Mouse (Mus musculus) heart, adult 18-20 months (tissue): ENCODE data around the gene Msantd2. TPM values are rescaled to one million over a fixed set of nuclear protein-coding genes. Genes with fewer than 3 reads are reported as not detected.

Source experiments
- DNase-seq, 2 experiments: peaks; one replicate each; pipeline ENCODE4 v3.0.0; 2021 to 2022; ENCODE audit warnings: mixed read lengths in 1 of 2
- long read RNA-seq, 2 experiments: library from polyadenylated mRNA; stranded (forward); transcript quantifications; one replicate each; pipeline ENCODE4 v2.0.0; 2021
- total RNA-seq, 2 experiments: library from RNA; stranded (reverse); gene quantifications; 2 replicates each; pipeline ENCODE4 v1.2.3; 2021

The Msantd2 gene
- total RNA-seq = 1 to 10 TPM; 5.9 to 7.9 TPM
- long read RNA-seq, experiment 1, partial matches to known transcripts = 0 of 1 reads
- long read RNA-seq, experiment 1, other reads (novel, unspliced or antisense) = 1 of 1 reads
- long read RNA-seq, experiment 2 = 0 reads

DNA sequence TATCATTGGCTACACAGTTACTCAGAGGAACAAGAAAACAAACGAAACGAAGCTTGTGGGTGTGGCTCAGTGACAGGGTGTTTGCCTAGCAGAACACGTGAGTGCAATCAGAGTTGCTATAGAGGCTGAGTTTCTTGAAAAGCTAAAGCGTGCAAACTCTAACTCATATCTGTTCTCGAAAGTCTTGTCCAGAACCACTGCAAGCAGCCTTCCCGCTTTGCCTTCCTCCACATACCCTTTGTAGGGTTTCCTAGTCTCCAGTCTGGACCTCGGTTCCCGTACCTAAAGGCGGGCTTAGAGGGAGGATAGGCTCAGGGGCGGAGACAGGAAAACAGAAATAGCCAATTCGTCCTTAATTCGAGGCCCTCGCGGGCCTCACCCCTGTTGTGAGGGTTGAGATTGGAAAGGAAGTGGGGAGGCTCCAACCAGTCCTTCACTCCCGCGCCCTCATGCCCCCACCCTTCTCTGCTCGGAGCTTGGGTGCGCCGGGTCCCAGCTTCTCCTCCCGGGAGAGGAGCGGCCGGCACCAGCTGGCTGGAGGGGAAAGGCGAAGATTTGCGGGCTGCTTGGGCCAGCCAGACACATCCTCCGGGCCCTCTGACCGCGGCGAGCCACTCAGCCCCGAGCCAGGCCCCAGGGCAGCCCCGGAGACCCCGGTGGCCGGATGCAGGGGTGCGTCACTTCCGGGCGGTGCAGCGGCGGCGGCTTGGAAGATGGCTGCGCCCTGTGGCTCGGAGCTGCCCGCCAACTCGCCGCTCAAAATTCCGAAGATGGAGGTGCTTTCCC lies at the start of gene Msantd2:
Gene Msantd2 (plus strand): TSS at position 709 of the 786 bp plus-strand sequence.
- DNase-seq = peak; percentile 93 to 94

DNA sequence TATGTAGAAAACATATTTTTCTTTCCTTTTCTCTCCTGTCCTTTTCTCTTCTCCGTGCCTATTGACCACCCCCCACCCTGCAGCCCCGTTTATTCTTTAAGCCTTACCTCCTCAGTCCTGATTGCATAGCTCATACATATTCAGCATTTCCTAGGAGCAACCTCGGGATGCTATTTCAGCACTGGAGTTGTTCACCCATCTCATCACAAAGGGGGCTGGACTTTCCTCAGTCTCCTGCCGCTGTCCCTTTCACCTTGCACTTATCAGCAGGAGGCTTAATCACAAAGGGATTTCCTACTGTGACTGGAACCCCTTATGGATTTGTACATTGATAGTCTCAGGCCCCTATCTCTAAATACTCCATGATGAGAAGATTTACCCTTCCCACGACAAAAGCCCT lies 36.7 kb upstream of the Msantd2 start:
- no peak for DNase-seq

DNA sequence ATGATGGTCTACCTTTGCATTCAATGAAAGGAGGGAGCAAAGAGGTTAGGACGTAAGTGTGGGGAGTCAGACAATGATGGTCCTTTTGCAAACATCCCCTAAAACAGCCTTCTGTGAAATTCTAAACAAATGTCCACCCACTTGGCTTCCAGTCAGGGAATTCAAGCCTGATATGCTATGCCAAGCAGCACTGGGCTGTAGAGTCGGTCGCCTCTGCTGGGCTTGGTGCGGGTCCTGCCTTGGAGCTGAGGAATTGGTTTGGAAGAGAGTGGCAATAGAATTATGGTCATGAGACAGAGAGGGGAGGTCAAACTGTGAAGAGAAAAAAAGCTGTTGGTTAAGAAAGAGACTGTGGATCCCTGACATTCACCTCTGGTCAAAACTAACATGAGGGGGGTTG lies 35.8 kb upstream of the Msantd2 start:
- no peak for DNase-seq

DNA sequence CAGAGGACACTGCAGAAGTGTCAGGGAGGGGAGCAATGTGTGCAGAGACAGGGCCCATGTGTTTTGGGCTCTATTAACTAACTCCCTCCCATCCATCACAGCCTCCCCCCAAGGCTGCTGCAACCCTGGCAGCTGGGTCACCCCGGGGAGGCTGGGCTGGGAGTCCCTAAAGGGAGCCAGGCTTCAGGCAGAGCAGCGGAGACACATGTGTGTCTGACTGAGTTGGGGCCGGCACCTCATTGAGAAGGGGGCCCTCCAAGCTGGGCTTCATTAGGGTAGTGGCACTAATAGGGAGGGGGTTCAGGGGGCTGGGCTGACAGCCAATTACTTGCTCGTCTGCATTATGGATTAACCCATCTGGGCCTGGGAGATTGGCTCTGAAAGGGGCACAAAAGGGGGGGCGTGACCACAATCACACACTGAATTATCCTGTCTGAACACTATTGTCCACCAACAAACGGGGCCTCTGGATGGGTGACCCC lies 35.1 kb upstream of the Msantd2 start:
- DNase-seq = no peak

DNA sequence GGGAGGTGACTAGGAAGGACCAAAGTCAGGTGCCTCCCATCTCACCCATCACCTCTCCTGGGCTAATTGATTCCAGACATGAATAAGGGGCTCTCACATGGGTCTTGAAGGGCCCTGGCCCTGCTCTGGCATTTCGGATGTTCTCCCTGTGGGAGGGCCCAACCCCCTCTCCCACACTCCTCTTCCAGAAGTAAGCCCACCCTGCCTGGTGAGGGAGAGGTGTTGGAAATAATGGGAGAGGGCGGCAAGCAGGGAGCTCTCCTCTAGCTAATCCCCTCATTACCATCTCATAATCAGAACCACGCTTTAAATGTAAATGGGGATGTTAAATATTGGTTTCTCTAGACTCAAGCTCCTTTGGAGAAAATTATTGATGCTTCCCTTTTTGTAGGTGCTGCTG lies 34.1 kb upstream of the Msantd2 start:
- no peak for DNase-seq

- no peak for DNase-seq
Observed at GRCm38 (mm10) chr9:37455868-37456267, 33.3 kb upstream of the Msantd2 start.

DNA sequence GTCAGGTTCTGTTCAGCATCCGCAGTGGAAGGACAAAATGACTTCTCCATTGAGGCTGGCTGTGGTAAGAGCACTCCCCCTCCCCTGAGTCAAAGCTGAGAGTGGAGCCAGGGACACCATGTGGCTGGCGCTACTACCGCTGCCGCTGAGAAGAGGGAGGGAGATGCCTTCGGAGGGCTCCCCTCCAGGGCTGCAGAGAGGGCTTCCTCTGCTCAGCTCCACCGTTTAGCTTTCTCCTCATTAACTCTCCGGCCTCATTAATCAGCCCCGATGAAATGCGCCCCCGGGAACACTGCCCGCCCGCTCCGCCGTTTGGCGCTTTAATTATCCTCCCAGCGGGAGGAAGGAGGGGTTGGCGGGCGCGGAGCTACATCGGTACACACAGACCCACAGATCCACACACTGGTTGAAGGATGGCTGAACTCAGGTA lies 32.6 kb upstream of the Msantd2 start:
- no peak for DNase-seq

- no peak for DNase-seq
Observed at GRCm38 (mm10) chr9:37457151-37457550, 32.0 kb upstream of the Msantd2 start.

GRCm38 (mm10) chr9:37459665-37460042 lies 29.5 kb upstream of the Msantd2 start:
- DNase-seq = no peak

- peak; percentile 4 to 20 for DNase-seq
Observed at GRCm38 (mm10) chr9:37460043-37460960, 28.8 kb upstream of the Msantd2 start.

- DNase-seq = no peak
Observed at GRCm38 (mm10) chr9:37460961-37461340, 28.2 kb upstream of the Msantd2 start.

DNA sequence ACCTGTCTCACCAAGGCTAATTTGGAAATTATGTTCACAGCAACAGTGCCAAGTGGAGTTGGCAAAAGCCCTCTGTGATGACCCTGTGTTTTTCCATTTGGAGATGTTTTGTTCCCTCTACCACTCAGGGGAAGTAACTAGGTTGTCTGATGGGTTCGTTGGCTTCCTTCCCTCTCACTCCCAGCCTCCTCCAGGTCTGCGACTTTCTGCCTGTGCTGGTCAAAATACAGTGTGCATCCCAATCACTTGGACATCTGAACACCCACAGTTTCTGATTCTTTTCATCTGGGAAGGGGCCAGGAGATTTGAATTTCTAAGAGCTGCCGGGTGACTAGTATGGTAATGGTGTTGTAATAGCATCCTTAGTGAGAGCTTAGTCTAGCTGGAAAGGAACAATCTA lies 27.5 kb upstream of the Msantd2 start:
- no peak for DNase-seq

GRCm38 (mm10) chr9:37462764-37463163 lies 26.4 kb upstream of the Msantd2 start:
- DNase-seq = peak; percentile 40 to 74

GRCm38 (mm10) chr9:37473611-37474125 lies 15.5 kb upstream of the Msantd2 start:
- no peak for DNase-seq

DNA sequence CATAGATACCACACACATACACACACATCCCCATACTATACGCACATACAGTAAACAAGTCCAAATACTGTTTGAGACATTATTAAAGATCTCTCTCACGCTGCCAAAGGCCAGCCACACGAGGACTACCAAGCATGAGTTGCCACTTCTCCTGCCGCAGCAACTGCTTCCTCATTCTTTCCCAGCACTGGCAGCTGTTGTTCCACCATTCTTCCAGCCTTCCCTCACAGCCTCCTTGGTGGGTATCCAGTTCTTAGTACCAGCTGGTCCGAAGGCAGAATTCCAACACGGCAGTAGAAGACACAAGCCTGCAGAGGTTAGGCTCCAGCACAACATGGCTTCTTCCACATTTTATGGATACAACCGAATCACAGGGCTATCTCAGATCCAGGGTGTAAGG lies 14.2 kb upstream of the Msantd2 start:
- no peak for DNase-seq

DNA sequence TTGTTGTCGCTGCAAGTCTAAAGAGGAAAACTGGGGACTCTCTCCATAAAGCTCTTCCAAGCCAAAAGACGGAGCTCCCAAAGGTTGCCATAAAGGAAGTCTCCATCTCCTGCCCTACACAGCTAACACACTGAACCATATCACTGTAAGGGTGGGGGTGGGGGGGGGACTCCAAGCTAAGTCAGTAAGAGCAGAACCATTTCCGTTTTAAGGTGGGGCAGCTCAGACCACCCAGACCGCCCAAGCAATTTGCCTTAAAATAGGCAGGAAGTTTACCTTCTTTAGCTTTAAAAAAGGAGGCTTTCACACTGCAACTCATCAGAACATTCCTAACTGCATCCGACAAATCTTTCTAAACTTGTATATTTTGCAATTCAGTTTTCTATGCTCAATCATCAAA lies 4.0 kb upstream of the Msantd2 start:
- DNase-seq = no peak

GRCm38 (mm10) chr9:37488041-37488440 lies 1.1 kb upstream of the Msantd2 start:
- peak in 1 of 2 experiments; percentile 7 for DNase-seq

- peak; percentile 45 to 49 for DNase-seq
Observed at GRCm38 (mm10) chr9:37489446-37490120, 464 bp downstream of the Msantd2 start.

DNA sequence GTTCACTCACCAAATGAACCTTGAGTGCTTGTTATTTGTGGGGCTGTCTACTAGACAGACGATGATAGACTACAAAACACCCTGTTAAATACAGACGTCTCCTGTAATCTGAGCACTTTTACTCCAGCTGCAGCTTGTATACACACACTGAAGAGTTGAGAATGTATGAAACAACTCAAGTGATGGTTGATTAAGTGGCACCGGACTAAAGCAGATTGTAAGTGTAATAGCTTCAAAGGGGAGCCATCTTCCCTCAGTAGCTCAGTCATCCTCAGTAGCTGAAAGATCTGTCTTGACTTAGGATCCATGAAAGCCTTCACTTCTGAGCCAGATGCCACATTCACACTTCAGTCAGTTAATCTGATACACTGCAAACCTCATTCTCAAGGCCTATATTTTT lies 6.6 kb downstream of the Msantd2 start:
- DNase-seq = no peak

- DNase-seq = no peak
Observed at GRCm38 (mm10) chr9:37496325-37496724, 7.2 kb downstream of the Msantd2 start.

DNA sequence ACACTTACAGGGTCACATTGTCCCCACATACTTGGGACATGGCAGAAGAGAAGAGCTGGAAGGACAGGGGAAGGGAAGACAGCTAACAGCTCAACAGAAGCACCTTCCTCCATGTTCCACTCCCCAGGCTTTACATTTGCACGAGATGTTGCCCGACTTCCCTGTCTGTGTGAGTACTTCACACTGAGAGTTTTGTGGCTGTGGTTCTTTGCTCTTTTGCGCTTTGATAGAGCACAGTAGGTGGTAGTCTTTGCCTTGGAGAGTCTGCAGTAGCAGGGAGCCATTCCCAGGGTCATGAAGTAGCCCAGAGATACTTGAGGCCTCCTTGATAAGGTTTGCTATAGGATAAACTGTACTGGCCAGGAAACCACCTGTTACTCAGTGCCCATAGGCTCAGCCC lies 11.1 kb downstream of the Msantd2 start:
- DNase-seq = no peak

- DNase-seq = no peak
Observed at GRCm38 (mm10) chr9:37501170-37501569, 12.1 kb downstream of the Msantd2 start.
